In the genomic region with DNA sequence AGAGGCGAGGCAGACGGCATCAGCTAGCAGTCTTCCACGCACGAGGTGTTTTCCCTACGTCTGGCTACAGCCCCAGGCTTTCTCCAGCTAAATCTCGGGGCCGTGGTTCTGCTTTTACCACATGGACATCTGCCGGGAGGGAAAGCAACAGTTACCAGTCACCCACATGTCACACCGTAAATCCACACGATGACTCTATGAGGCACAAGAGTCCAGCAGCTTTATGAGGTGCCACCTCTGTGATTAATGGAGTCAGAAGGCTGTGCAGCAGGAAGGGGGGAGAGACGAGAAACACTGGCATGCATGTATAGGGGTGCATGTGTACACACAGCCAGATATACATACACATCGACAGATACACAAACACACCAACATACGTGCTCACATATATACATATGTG, we compare ENCODE assay signal across 23 mouse cellular contexts.
DNase-seq lines count a peak whose midpoint lies in the region; ATAC-seq and TF ChIP-seq lines count a peak whose summit lies in the region.
"Had no signal": no experiment of that assay in that cellular context is flagged by ENCODE, and none has a peak within 500 bp of the region (broad histone marks: within the 10 kb centered on the region; RNA-seq: fewer than 3 reads in every experiment).

No protein-coding gene starts in this region.

- no peak for TF ChIP-seq CTCF in forebrain, postnatal 0 days (IDR thresholded peaks at IDR 0.05; ENCODE audit: low read depth)
- TF ChIP-seq CTCF in layer of hippocampus, adult 2 months (conservative IDR thresholded peaks at IDR 0.05): no peak

- H3K27me3 ChIP-seq in forebrain, embryonic 11.5 days (ENCODE audit: control insufficient read depth, insufficient read depth, low read length): no peaks in the 10 kb centered on the region
- no peaks in the 10 kb centered on the region for H3K27me3 ChIP-seq in forebrain, postnatal 0 days (ENCODE audit: insufficient read depth, low read length)
- H3K27me3 ChIP-seq in neural tube, embryonic 13.5 days: peaks cover 69% of the 10 kb centered on the region
- 0 out of 2 replicates have a peak, but pooled peaks cover 4% of the 10 kb centered on the region for H3K27me3 ChIP-seq in neural tube, embryonic 14.5 days (ENCODE audit: control insufficient read depth, insufficient read depth, low read length)
- H3K27me3 ChIP-seq: liver, embryonic 15.5 days had no signal

- H3K4me1 ChIP-seq in forebrain, embryonic 11.5 days (replicated peaks; ENCODE audit: control insufficient read depth, insufficient read depth, low read length): 0 out of 2 replicates have a peak, but pooled peaks cover 4% of the 10 kb centered on the region
- no peaks in the 10 kb centered on the region; the same call in 1 of the 2 replicates for H3K4me1 ChIP-seq in forebrain, postnatal 0 days (ENCODE audit: insufficient read depth)
- peaks cover 26% of the 10 kb centered on the region for H3K4me1 ChIP-seq in neural tube, embryonic 13.5 days (replicated peaks)
- peaks cover 8% of the 10 kb centered on the region; the same call in 1 of the 2 replicates for H3K4me1 ChIP-seq in neural tube, embryonic 14.5 days (ENCODE audit: control insufficient read depth, insufficient read depth, low read length)
- H3K4me1 ChIP-seq: heart, embryonic 10.5 days; liver, embryonic 15.5 days had no signal

- no peak overlapping the region for H3K9ac ChIP-seq in forebrain, embryonic 11.5 days (ENCODE audit: low read length)
- H3K9ac ChIP-seq in forebrain, postnatal 0 days: no peak overlapping the region
- no peak overlapping the region for H3K9ac ChIP-seq in neural tube, embryonic 13.5 days
- H3K9ac ChIP-seq in neural tube, embryonic 14.5 days (replicated peaks; ENCODE audit: low read depth, low read length): no peak overlapping the region
- H3K9ac ChIP-seq: hindbrain, embryonic 12.5 days; liver, embryonic 15.5 days; midbrain, embryonic 12.5 days had no signal

- no peak overlapping the region for H3K4me2 ChIP-seq in forebrain, embryonic 11.5 days (ENCODE audit: low read depth, low read length, severe bottlenecking)
- H3K4me2 ChIP-seq in forebrain, postnatal 0 days (ENCODE audit: low read depth): no peak overlapping the region
- no peak overlapping the region for H3K4me2 ChIP-seq in neural tube, embryonic 13.5 days
- no peak overlapping the region; the same call in 1 of the 2 replicates for H3K4me2 ChIP-seq in neural tube, embryonic 14.5 days (ENCODE audit: low read depth, low read length)
- H3K4me2 ChIP-seq: hindbrain, embryonic 12.5 days; liver, embryonic 15.5 days; midbrain, embryonic 12.5 days had no signal

- DNase-seq in forebrain, embryonic 11.5 days (ENCODE audit: low spot score): peak; percentile 31
- no peak for DNase-seq in forebrain, postnatal 0 days
- DNase-seq in neural tube, embryonic 10.5 days (ENCODE audit: extremely low spot score, low spot score): no peak
- DNase-seq in forelimb bud, embryonic 11.5 days (ENCODE audit: low read depth, low spot score): peak; percentile 87
- DNase-seq in layer of hippocampus, adult 2 months (ENCODE audit: low spot score in 2 of 2): no peak
- no peak for DNase-seq in retina, postnatal 1 day
- DNase-seq: adrenal gland, postnatal 25 days; cerebellum, adult 11-12 months; cerebellum, postnatal 14 days; gastrocnemius, postnatal 36 days; heart, postnatal 10 days; kidney, adult 9 months; layer of hippocampus, postnatal 36 days; thymus, postnatal 14 days had no signal

- H3K36me3 ChIP-seq in forebrain, embryonic 11.5 days (ENCODE audit: control insufficient read depth, insufficient read depth, low read length): no peaks in the 10 kb centered on the region
- no peaks in the 10 kb centered on the region for H3K36me3 ChIP-seq in forebrain, postnatal 0 days (ENCODE audit: insufficient read depth)
- H3K36me3 ChIP-seq in neural tube, embryonic 13.5 days: no peaks in the 10 kb centered on the region
- H3K36me3 ChIP-seq in neural tube, embryonic 14.5 days (ENCODE audit: control insufficient read depth, insufficient read depth, low read length): no peaks in the 10 kb centered on the region
- H3K36me3 ChIP-seq: G1E; heart, embryonic 10.5 days; hindbrain, embryonic 12.5 days; liver, embryonic 15.5 days; midbrain, embryonic 12.5 days had no signal

- ATAC-seq in forebrain, embryonic 11.5 days (replicated peaks; ENCODE audit: low FRiP score): no peak
- ATAC-seq in forebrain, postnatal 0 days: no peak
- peak; percentile 40; the same call in 1 of the 2 replicates for ATAC-seq in neural tube, embryonic 13.5 days (ENCODE audit: low read depth)
- ATAC-seq in neural tube, embryonic 14.5 days (ENCODE audit: low read depth): peak; percentile 59; the same call in 1 of the 2 replicates
- ATAC-seq: inflammation-experienced regulatory T-cells, adult 6 months; lung, postnatal 0 days had no signal

- H3K9me3 ChIP-seq in forebrain, embryonic 11.5 days (ENCODE audit: control insufficient read depth, low read length): no peaks in the 10 kb centered on the region
- H3K9me3 ChIP-seq in forebrain, postnatal 0 days (ENCODE audit: low read length): no peaks in the 10 kb centered on the region
- H3K9me3 ChIP-seq in neural tube, embryonic 13.5 days: no peaks in the 10 kb centered on the region
- H3K9me3 ChIP-seq in neural tube, embryonic 14.5 days (ENCODE audit: control insufficient read depth, low read length): no peaks in the 10 kb centered on the region
- H3K9me3 ChIP-seq: G1E; heart, embryonic 10.5 days; hindbrain, embryonic 12.5 days; liver, embryonic 15.5 days; midbrain, embryonic 12.5 days had no signal

- WGBS in forebrain, embryonic 11.5 days: 88% methylated on average over 13 of the region's 13 CpGs
- WGBS in forebrain, postnatal 0 days: 67% methylated on average over 13 of the region's 13 CpGs
- 29% methylated on average over 13 of the region's 13 CpGs for WGBS in neural tube, embryonic 13.5 days
- 24% methylated on average over 13 of the region's 13 CpGs for WGBS in neural tube, embryonic 14.5 days

- H3K4me3 ChIP-seq in forebrain, embryonic 11.5 days (ENCODE audit: low read depth, low read length): no peak overlapping the region
- no peak overlapping the region for H3K4me3 ChIP-seq in forebrain, postnatal 0 days (ENCODE audit: low read depth, low read length)
- H3K4me3 ChIP-seq in neural tube, embryonic 13.5 days: no peak overlapping the region
- no peak overlapping the region for H3K4me3 ChIP-seq in neural tube, embryonic 14.5 days (ENCODE audit: low read depth, low read length)
- H3K4me3 ChIP-seq in layer of hippocampus, adult 2 months: no peak overlapping the region
- H3K4me3 ChIP-seq: heart, embryonic 10.5 days; hindbrain, embryonic 12.5 days; liver, embryonic 15.5 days; midbrain, embryonic 12.5 days had no signal

- H3K27ac ChIP-seq in forebrain, embryonic 11.5 days (ENCODE audit: low read depth, low read length): no peak overlapping the region
- no peak overlapping the region for H3K27ac ChIP-seq in forebrain, postnatal 0 days (ENCODE audit: low read depth, low read length)
- H3K27ac ChIP-seq in neural tube, embryonic 13.5 days (replicated peaks): no peak overlapping the region
- no peak overlapping the region for H3K27ac ChIP-seq in neural tube, embryonic 14.5 days (ENCODE audit: low read depth, low read length)
- no peak overlapping the region for H3K27ac ChIP-seq in layer of hippocampus, adult 2 months
- H3K27ac ChIP-seq: heart, embryonic 10.5 days; hindbrain, embryonic 12.5 days; liver, embryonic 15.5 days; midbrain, embryonic 12.5 days had no signal

Comparison
In these comparisons a context has a peak if more than half of its experiments do, and no peak if none do; other contexts are left out.
1. DNase-seq: peak in forebrain, embryonic 11.5 days (single experiment) and forelimb bud, embryonic 11.5 days (single experiment); none in forebrain, postnatal 0 days (single experiment), neural tube, embryonic 10.5 days (single experiment), layer of hippocampus, adult 2 months (0 of 2) and retina, postnatal 1 day (single experiment).
2. ATAC-seq: peak in neural tube, embryonic 13.5 days (single experiment) and neural tube, embryonic 14.5 days (single experiment); none in forebrain, embryonic 11.5 days (single experiment) and forebrain, postnatal 0 days (single experiment).